Mouse (Mus musculus) adipose tissue, adult 10 weeks (tissue): ENCODE data around the gene A530032D15Rik. TPM values are rescaled to one million over a fixed set of nuclear protein-coding genes. Genes with fewer than 3 reads are reported as not detected.

Source experiments
- polyA plus RNA-seq: library from polyadenylated mRNA; stranded (reverse); fragments of 350-450 nt; fragmentation: Illumina TruSeq; extraction: RNeasy Lipid Tissue Mini Kit (QIAGEN cat#74804); gene quantifications from one replicate; pipeline ENCODE4 v1.2.3, GENCODE M21; 2014; ENCODE audit warnings: low read depth, low replicate concordance

Gene A530032D15Rik
- not detected for polyA plus RNA-seq

DNA sequence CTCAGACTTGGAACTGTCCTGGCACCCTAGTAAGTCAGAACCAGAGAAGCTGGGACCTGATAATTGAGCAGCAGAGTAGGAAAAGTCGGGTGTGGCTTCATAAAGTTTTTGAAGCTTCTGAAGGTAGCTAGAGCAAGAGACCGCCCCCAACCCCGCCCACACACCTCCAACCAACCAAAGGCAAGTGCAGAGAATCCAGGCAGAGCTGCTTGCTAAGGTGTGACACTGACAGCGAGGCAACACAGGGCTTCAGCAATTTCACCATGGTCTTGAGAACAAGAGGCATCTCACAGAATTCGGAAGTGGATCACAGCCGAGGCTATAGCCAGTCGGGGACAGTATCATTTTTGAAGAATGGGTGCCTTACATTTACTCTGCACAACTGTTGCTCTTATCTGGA, at the start of gene A530032D15Rik:
A530032D15Rik (minus strand) TSS at position 101 of the 400 bp plus-strand sequence.

GRCm38 (mm10) chr1:85099864-85100263, 9.8 kb downstream of the A530032D15Rik start, which contains the start of gene Gm10553:
Gm10553 (plus strand) TSS chr1:85100164.

Other genes with a start within 250 kb of the A530032D15Rik start
- 0.47 TPM for gene Slc16a14, start 174.7 kb downstream of the A530032D15Rik start, polyA plus RNA-seq
- not detected for gene Gm10553, start 9.7 kb downstream of the A530032D15Rik start, polyA plus RNA-seq
- 1.8 TPM for gene C130026I21Rik, start 160.7 kb upstream of the A530032D15Rik start, polyA plus RNA-seq